Mouse (Mus musculus): ENCODE results near the gene Diaph2. TPM values are rescaled to one million over a fixed set of nuclear protein-coding genes. Genes with fewer than 3 reads are reported as not detected.
"Not testable (repeated sequence)": the region's sequence is repeated elsewhere in the genome, so short reads cannot be mapped to it uniquely, and the experiment has no call there.

Gene Diaph2
- polyA plus RNA-seq, 1 experiment: 2.7 TPM

GRCm38 (mm10) chrX:130188449-130188848, 438.9 kb downstream of the Diaph2 start:
- WGBS: 80% methylated on average over 2 of the region's 2 CpGs
- no peak for DNase-seq (ENCODE audit: low read depth in 1 of 2, low spot score in 2 of 2)
- H3K27me3 ChIP-seq (ENCODE audit: control insufficient read depth, insufficient read depth, low read length): no peaks in the 10 kb centered on the region
- TF ChIP-seq CTCF (IDR thresholded peaks at IDR 0.05; ENCODE audit: extremely low read depth, insufficient read depth, insufficient read length, insufficient replicate concordance) (no peak), POLR2A (IDR thresholded peaks at IDR 0.05; ENCODE audit: low read depth, low read length) (no peak)
- H3K36me3 ChIP-seq (ENCODE audit: control insufficient read depth, insufficient read depth, low read length): no peaks in the 10 kb centered on the region
- no peak overlapping the region for H3K27ac ChIP-seq (ENCODE audit: insufficient read depth, low read length)
- no peak overlapping the region for H3K4me3 ChIP-seq (ENCODE audit: extremely low read depth, insufficient read depth, insufficient read length)
- no peaks in the 10 kb centered on the region for H3K4me1 ChIP-seq (ENCODE audit: control insufficient read depth, insufficient read depth, insufficient read length)

- Histone ChIP-seq H3K36me3 (ENCODE audit: control insufficient read depth, insufficient read depth, low read length) (no peaks in the 10 kb centered on the region), H3K4me3 (ENCODE audit: extremely low read depth, insufficient read depth, insufficient read length) (no peak overlapping the region), H3K4me1 (ENCODE audit: control insufficient read depth, insufficient read depth, insufficient read length) (no peaks in the 10 kb centered on the region), H3K27ac (ENCODE audit: insufficient read depth, low read length) (no peak overlapping the region), H3K27me3 (ENCODE audit: control insufficient read depth, insufficient read depth, low read length) (no peaks in the 10 kb centered on the region)
- no peak for DNase-seq (ENCODE audit: low read depth in 1 of 2, low spot score in 2 of 2)
- TF ChIP-seq CTCF (IDR thresholded peaks at IDR 0.05; ENCODE audit: extremely low read depth, insufficient read depth, insufficient read length, insufficient replicate concordance) (no peak), POLR2A (IDR thresholded peaks at IDR 0.05; ENCODE audit: low read depth, low read length) (no peak)
These were observed 439.7 kb downstream of the Diaph2 start for GRCm38 (mm10) chrX:130189250-130189649.

GRCm38 (mm10) chrX:130197412-130197811, 447.9 kb downstream of the Diaph2 start:
- H3K27me3 ChIP-seq (ENCODE audit: control insufficient read depth, insufficient read depth, low read length); H3K4me1 ChIP-seq (ENCODE audit: control insufficient read depth, insufficient read depth, insufficient read length); H3K27ac ChIP-seq (ENCODE audit: insufficient read depth, low read length); H3K36me3 ChIP-seq (ENCODE audit: control insufficient read depth, insufficient read depth, low read length); DNase-seq (ENCODE audit: low read depth in 1 of 2, low spot score in 2 of 2); H3K4me3 ChIP-seq (ENCODE audit: extremely low read depth, insufficient read depth, insufficient read length): not testable (repeated sequence)
- WGBS: 82% methylated on average over 3 of the region's 3 CpGs

GRCm38 (mm10) chrX:130205243-130205642, 455.7 kb downstream of the Diaph2 start:
- Histone ChIP-seq H3K36me3 (ENCODE audit: control insufficient read depth, insufficient read depth, low read length) (no peaks in the 10 kb centered on the region), H3K4me1 (ENCODE audit: control insufficient read depth, insufficient read depth, insufficient read length) (no peaks in the 10 kb centered on the region), H3K4me3 (ENCODE audit: extremely low read depth, insufficient read depth, insufficient read length) (no peak overlapping the region), H3K27me3 (ENCODE audit: control insufficient read depth, insufficient read depth, low read length) (no peaks in the 10 kb centered on the region), H3K27ac (ENCODE audit: insufficient read depth, low read length) (no peak overlapping the region)
- 71% methylated on average over 2 of the region's 2 CpGs for WGBS
- TF ChIP-seq POLR2A (IDR thresholded peaks at IDR 0.05; ENCODE audit: low read depth, low read length) (no peak), CTCF (IDR thresholded peaks at IDR 0.05; ENCODE audit: extremely low read depth, insufficient read depth, insufficient read length, insufficient replicate concordance) (no peak)
- no peak for DNase-seq (ENCODE audit: low read depth in 1 of 2, low spot score in 2 of 2)

- Histone ChIP-seq H3K4me1 (ENCODE audit: control insufficient read depth, insufficient read depth, insufficient read length) (no peaks in the 10 kb centered on the region), H3K36me3 (ENCODE audit: control insufficient read depth, insufficient read depth, low read length) (no peaks in the 10 kb centered on the region), H3K27ac (ENCODE audit: insufficient read depth, low read length) (no peak overlapping the region), H3K4me3 (ENCODE audit: extremely low read depth, insufficient read depth, insufficient read length) (no peak overlapping the region), H3K27me3 (ENCODE audit: control insufficient read depth, insufficient read depth, low read length) (no peaks in the 10 kb centered on the region)
- no peak for DNase-seq (ENCODE audit: low read depth in 1 of 2, low spot score in 2 of 2)
- TF ChIP-seq POLR2A (IDR thresholded peaks at IDR 0.05; ENCODE audit: low read depth, low read length): no peak
- TF ChIP-seq CTCF (IDR thresholded peaks at IDR 0.05; ENCODE audit: extremely low read depth, insufficient read depth, insufficient read length, insufficient replicate concordance): no peak
- WGBS: 52% methylated on average over 4 of the region's 4 CpGs
These were observed 462.7 kb downstream of the Diaph2 start for GRCm38 (mm10) chrX:130212227-130212626.

- Histone ChIP-seq H3K4me1 (ENCODE audit: control insufficient read depth, insufficient read depth, insufficient read length) (no peaks in the 10 kb centered on the region), H3K4me3 (ENCODE audit: extremely low read depth, insufficient read depth, insufficient read length) (no peak overlapping the region), H3K36me3 (ENCODE audit: control insufficient read depth, insufficient read depth, low read length) (no peaks in the 10 kb centered on the region), H3K27me3 (ENCODE audit: control insufficient read depth, insufficient read depth, low read length) (no peaks in the 10 kb centered on the region), H3K27ac (ENCODE audit: insufficient read depth, low read length) (no peak overlapping the region)
- TF ChIP-seq CTCF (IDR thresholded peaks at IDR 0.05; ENCODE audit: extremely low read depth, insufficient read depth, insufficient read length, insufficient replicate concordance): no peak
- TF ChIP-seq POLR2A (IDR thresholded peaks at IDR 0.05; ENCODE audit: low read depth, low read length): no peak
- WGBS: 28% methylated on average over 4 of the region's 4 CpGs
- no peak for DNase-seq (ENCODE audit: low read depth in 1 of 2, low spot score in 2 of 2)
These were observed 463.2 kb downstream of the Diaph2 start for GRCm38 (mm10) chrX:130212759-130213158.

- no peaks in the 10 kb centered on the region for H3K36me3 ChIP-seq (ENCODE audit: control insufficient read depth, insufficient read depth, low read length)
- no peak for DNase-seq (ENCODE audit: low read depth in 1 of 2, low spot score in 2 of 2)
- 92% methylated on average over 1 of the region's 1 CpGs for WGBS
- H3K4me1 ChIP-seq (ENCODE audit: control insufficient read depth, insufficient read depth, insufficient read length): no peaks in the 10 kb centered on the region
- no peak overlapping the region for H3K27ac ChIP-seq (ENCODE audit: insufficient read depth, low read length)
- H3K4me3 ChIP-seq (ENCODE audit: extremely low read depth, insufficient read depth, insufficient read length): no peak overlapping the region
- H3K27me3 ChIP-seq (ENCODE audit: control insufficient read depth, insufficient read depth, low read length): no peaks in the 10 kb centered on the region
- no peak for TF ChIP-seq POLR2A (IDR thresholded peaks at IDR 0.05; ENCODE audit: low read depth, low read length)
- no peak for TF ChIP-seq CTCF (IDR thresholded peaks at IDR 0.05; ENCODE audit: extremely low read depth, insufficient read depth, insufficient read length, insufficient replicate concordance)
These were observed 480.5 kb downstream of the Diaph2 start for GRCm38 (mm10) chrX:130230045-130230444.
